Mouse (Mus musculus) intestine, embryonic 14.5 days (tissue): ENCODE results near the gene BC025920. TPM values are rescaled to one million over a fixed set of nuclear protein-coding genes. Genes with fewer than 3 reads are reported as not detected.

ENCODE experiments used
- ATAC-seq: fragments of 200-750 bp; cut with Nextera tagmentation; replicated peaks from 2 replicates; pipeline ENCODE4 v1.8.0; 2017; ENCODE audit warnings: low read depth, moderate number of reproducible peaks, moderate TSS enrichment, moderate library complexity; ENCODE audit not compliant: low FRiP score, low TSS enrichment
- DNase-seq: peaks from one replicate; pipeline ENCODE4 v3.0.0-alpha.2; 2018; ENCODE audit warnings: low spot score
- H3K27ac ChIP-seq: fragments of 300-500 bp; sonication (generic); 2 replicates; pipeline ENCODE4 v1.5.1; 2014; ENCODE audit warnings: low read depth, mild to moderate bottlenecking, control low read depth
- H3K27me3 ChIP-seq: fragments of 300-500 bp; sonication (generic); replicated peaks from 2 replicates; pipeline ENCODE4 v1.6.1; 2014; ENCODE audit warnings: low read length, control low read depth; ENCODE audit not compliant: control insufficient read depth, insufficient read depth
- H3K36me3 ChIP-seq: fragments of 300-500 bp; sonication (generic); 2 replicates; pipeline ENCODE4 v1.6.1; 2014; ENCODE audit warnings: low read length, control low read depth; ENCODE audit not compliant: control insufficient read depth, insufficient read depth
- H3K4me1 ChIP-seq: fragments of 300-500 bp; sonication (generic); replicated peaks from 2 replicates; pipeline ENCODE4 v1.6.1; 2014; ENCODE audit warnings: low read length, control low read depth, mixed read lengths; ENCODE audit not compliant: control insufficient read depth, insufficient read depth
- H3K4me2 ChIP-seq: fragments of 300-500 bp; sonication (generic); 2 replicates; pipeline ENCODE4 v1.6.1; 2014; ENCODE audit warnings: low read length
- H3K4me3 ChIP-seq: fragments of 300-500 bp; sonication (generic); 2 replicates; pipeline ENCODE4 v1.5.1; 2014; ENCODE audit warnings: low read depth, low read length, control low read depth, mixed read lengths
- H3K9ac ChIP-seq: fragments of 300-500 bp; sonication (generic); 2 replicates; pipeline ENCODE4 v1.6.1; 2014; ENCODE audit warnings: mild to moderate bottlenecking, low read length
- H3K9me3 ChIP-seq: fragments of 300-500 bp; sonication (generic); 2 replicates; pipeline ENCODE4 v1.6.1; 2016; ENCODE audit warnings: low read length, control low read depth; ENCODE audit not compliant: control insufficient read depth
- WGBS: fragments of 180-500 bp; shearing (Covaris S2); extraction: QIAGEN DNeasy Blood & Tissue Kit; methylation state at CpG from one replicate; pipeline ENCODE4 v1.1.7; 2014; 5-methylcytosine and 5-hydroxymethylcytosine counted together
- polyA plus RNA-seq: library from polyadenylated mRNA; unstranded; fragments of >200 nt; fragmentation: Nextera tagmentation; extraction: Ambion mirVana; gene quantifications from 2 replicates; pipeline ENCODE4 v1.2.1, GENCODE M21; 2014

The BC025920 gene
- polyA plus RNA-seq, 1 experiment from 2014 or later = 0.61 TPM

GRCm38 (mm10) chr10:81597137-81597950, 8.7 kb upstream of the BC025920 start:
- Histone ChIP-seq H3K36me3 (no peaks in the 10 kb centered on the region), H3K4me3 (peak overlapping the region; percentile 10; the same call in 1 of the 2 replicates), H3K27ac (peak overlapping the region; percentile 51; the same call in 1 of the 2 replicates), H3K27me3 (peaks cover 22% of the 10 kb centered on the region), H3K9me3 (no peaks in the 10 kb centered on the region), H3K4me1 (peaks cover 45% of the 10 kb centered on the region), H3K4me2 (peak overlapping the region; percentile 49), H3K9ac (no peak overlapping the region; the same call in 1 of the 2 replicates)
- 0 out of 2 replicates have a peak, but pooled peaks have one; percentile 13 for ATAC-seq
- DNase-seq = peak; percentile 73
- 6% methylated on average over 11 of the region's 12 CpGs for WGBS

DNA sequence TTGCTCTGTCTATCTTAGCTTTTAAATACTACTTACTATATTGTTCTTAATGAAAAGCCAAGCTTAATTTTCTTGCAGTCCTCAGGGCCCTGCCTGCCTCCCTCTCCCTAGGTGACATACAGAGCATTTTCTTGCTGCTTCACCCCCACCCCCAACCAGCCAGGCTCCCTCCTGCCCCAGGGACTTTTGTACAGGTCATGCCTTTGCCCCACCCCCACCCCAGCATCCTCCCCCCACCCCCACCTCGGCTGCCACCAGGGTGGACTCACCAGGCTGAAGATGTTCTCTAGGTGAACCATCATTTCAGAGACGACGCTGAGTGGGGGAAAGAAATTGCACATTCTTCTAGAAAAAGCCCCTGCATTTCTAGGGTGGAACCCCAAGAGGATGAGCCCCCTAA, 7.7 kb upstream of the BC025920 start:
- DNase-seq = no peak
- no peak overlapping the region for H3K4me3 ChIP-seq
- no peak overlapping the region for H3K9ac ChIP-seq
- ATAC-seq = no peak
- peaks cover 15% of the 10 kb centered on the region; the same call in 1 of the 2 replicates for H3K27me3 ChIP-seq
- H3K9me3 ChIP-seq = no peaks in the 10 kb centered on the region
- peaks cover 50% of the 10 kb centered on the region for H3K4me1 ChIP-seq
- 32% methylated on average over 3 of the region's 3 CpGs for WGBS
- H3K4me2 ChIP-seq = no peak overlapping the region
- no peak overlapping the region for H3K27ac ChIP-seq
- no peaks in the 10 kb centered on the region for H3K36me3 ChIP-seq

DNA sequence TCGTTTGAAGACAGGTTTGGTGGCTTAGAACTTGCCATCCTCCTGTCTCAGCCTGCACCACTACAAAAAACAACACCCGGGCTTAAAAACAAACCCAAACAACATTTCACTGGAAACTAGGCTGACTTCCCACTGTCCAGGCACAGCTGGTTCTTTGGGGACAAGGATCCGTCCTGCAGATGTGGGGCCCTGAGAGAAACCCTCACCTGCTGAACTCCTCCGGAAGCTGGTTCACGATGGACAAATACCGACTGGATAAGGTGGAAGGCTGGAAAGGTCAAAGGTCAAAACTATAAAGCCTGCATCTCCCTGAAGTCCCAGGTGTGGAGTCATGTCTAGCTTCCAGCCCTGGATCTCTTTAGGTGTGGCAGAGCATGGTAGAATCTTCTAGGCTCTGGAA, 7.2 kb upstream of the BC025920 start:
- Histone ChIP-seq H3K9me3 (no peaks in the 10 kb centered on the region), H3K4me2 (no peak overlapping the region), H3K9ac (no peak overlapping the region), H3K27me3 (peaks cover 11% of the 10 kb centered on the region; the same call in 1 of the 2 replicates), H3K4me3 (no peak overlapping the region), H3K27ac (no peak overlapping the region), H3K4me1 (peaks cover 50% of the 10 kb centered on the region), H3K36me3 (no peaks in the 10 kb centered on the region)
- no peak for DNase-seq
- WGBS = 39% methylated on average over 6 of the region's 6 CpGs
- ATAC-seq = no peak

- no peak for DNase-seq
- 71% methylated on average over 5 of the region's 5 CpGs for WGBS
- no peak for ATAC-seq
- H3K27ac ChIP-seq = no peak overlapping the region
- no peak overlapping the region for H3K4me2 ChIP-seq
- H3K4me1 ChIP-seq = peaks cover 50% of the 10 kb centered on the region
- H3K9ac ChIP-seq = no peak overlapping the region
- no peaks in the 10 kb centered on the region for H3K9me3 ChIP-seq
- H3K36me3 ChIP-seq = no peaks in the 10 kb centered on the region
- H3K4me3 ChIP-seq = no peak overlapping the region
- 0 out of 2 replicates have a peak, but pooled peaks cover 4% of the 10 kb centered on the region for H3K27me3 ChIP-seq
Observed at GRCm38 (mm10) chr10:81599630-81600029, 6.4 kb upstream of the BC025920 start.

DNA sequence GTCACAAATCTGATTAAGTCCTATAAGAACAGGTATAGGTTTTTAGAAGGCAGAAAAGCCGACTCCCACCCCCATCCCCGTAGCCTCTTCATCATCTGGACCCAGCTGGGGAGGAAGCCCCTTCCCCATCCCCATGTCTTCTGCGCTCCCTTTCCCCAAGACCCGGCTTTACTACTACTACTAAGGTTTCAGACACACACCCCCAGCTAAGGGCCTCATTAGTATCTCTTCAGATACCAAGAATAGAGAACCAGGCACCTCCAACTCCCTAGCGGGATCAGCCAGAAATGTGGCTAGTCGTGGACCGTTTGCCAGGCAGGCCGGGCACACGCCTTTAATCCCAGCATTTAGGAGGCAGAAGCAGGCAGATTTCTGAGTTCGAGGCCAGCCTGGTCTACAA, 6.0 kb upstream of the BC025920 start:
- ATAC-seq (no peak), DNase-seq (no peak)
- H3K27ac ChIP-seq = no peak overlapping the region
- H3K4me1 ChIP-seq = peaks cover 52% of the 10 kb centered on the region
- no peak overlapping the region for H3K4me3 ChIP-seq
- H3K27me3 ChIP-seq = 0 out of 2 replicates have a peak, but pooled peaks cover 2% of the 10 kb centered on the region
- no peaks in the 10 kb centered on the region for H3K9me3 ChIP-seq
- no peak overlapping the region; the same call in 1 of the 2 replicates for H3K4me2 ChIP-seq
- no peak overlapping the region for H3K9ac ChIP-seq
- 57% methylated on average over 10 of the region's 10 CpGs for WGBS
- no peaks in the 10 kb centered on the region for H3K36me3 ChIP-seq

DNA sequence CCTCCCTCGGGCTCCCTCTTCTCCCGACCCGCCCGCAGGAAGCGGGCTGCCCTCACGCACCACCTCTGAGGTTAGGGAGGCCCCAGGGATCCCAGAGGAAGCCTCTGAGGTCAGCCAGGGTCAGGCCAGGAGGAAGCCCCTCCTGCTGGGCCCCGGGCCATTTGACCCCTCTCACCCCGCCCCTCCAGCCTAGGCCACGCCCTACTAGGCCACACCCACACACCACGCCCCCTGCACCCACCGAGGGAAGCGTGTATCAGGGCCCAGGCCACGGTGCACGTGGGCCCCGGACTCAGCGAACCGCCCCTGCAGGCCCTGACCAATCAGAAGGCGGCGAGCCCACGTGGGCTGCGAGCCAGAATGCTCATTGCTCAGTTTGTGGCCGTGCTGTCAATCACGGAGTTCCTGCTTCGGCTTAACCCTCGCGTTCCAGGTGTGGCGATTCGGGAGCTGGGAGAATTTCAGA, 5.3 kb upstream of the BC025920 start, which contains the start of gene Tle6:
Gene Tle6, minus strand, starts transcription at position 336 of the 466 bp plus-strand sequence.
- WGBS = 1% methylated on average over 28 of the region's 28 CpGs
- Histone ChIP-seq H3K4me2 (peak within 1 kb of the TSS; percentile 54), H3K9ac (no peak within 1 kb of the TSS; the same call in 1 of the 2 replicates), H3K27me3 (no peaks in the 10 kb centered on the region), H3K4me1 (peaks cover 45% of the 10 kb centered on the region), H3K27ac (peak within 1 kb of the TSS; percentile 27; the same call in 1 of the 2 replicates), H3K4me3 (peak within 1 kb of the TSS; percentile 17), H3K36me3 (no peaks in the 10 kb centered on the region), H3K9me3 (no peaks in the 10 kb centered on the region)
- ATAC-seq (peak; percentile 89), DNase-seq (peak; percentile 100)

- H3K9me3 ChIP-seq = no peaks in the 10 kb centered on the region
- H3K4me1 ChIP-seq = peaks cover 40% of the 10 kb centered on the region
- no peaks in the 10 kb centered on the region for H3K36me3 ChIP-seq
- ATAC-seq (no peak), DNase-seq (no peak)
- 27% methylated on average over 7 of the region's 7 CpGs for WGBS
- no peaks in the 10 kb centered on the region for H3K27me3 ChIP-seq
- 0 out of 2 replicates have a peak overlapping the region, but pooled peaks have one; percentile 17 for H3K4me3 ChIP-seq
- H3K27ac ChIP-seq = peak overlapping the region; percentile 27; the same call in 1 of the 2 replicates
- H3K9ac ChIP-seq = no peak overlapping the region; the same call in 1 of the 2 replicates
- H3K4me2 ChIP-seq = peak overlapping the region; percentile 54
Observed at GRCm38 (mm10) chr10:81601396-81601905, 4.6 kb upstream of the BC025920 start.

- 19% methylated on average over 4 of the region's 4 CpGs for WGBS
- H3K27ac ChIP-seq = no peak overlapping the region
- peaks cover 32% of the 10 kb centered on the region for H3K4me1 ChIP-seq
- H3K9ac ChIP-seq = no peak overlapping the region
- no peaks in the 10 kb centered on the region for H3K9me3 ChIP-seq
- no peaks in the 10 kb centered on the region for H3K36me3 ChIP-seq
- ATAC-seq = no peak
- H3K4me2 ChIP-seq = no peak overlapping the region
- H3K27me3 ChIP-seq = no peaks in the 10 kb centered on the region
- DNase-seq = peak; percentile 72
- no peak overlapping the region for H3K4me3 ChIP-seq
Observed at GRCm38 (mm10) chr10:81602741-81603151, 3.3 kb upstream of the BC025920 start.
